In genomic region chr5:96183211-96183610, GRCm38 (mm10) we compare ENCODE assay signal across 24 mouse cellular contexts. TPM values are rescaled to one million over a fixed set of nuclear protein-coding genes. Genes with fewer than 3 reads are reported as not detected.
DNase-seq lines count a peak whose midpoint lies in the region; ATAC-seq lines count a peak whose summit lies in the region.
"Had no signal": no experiment of that assay in that cellular context is flagged by ENCODE, and none has a peak within 500 bp of the region (broad histone marks: within the 10 kb centered on the region; RNA-seq: fewer than 3 reads in every experiment).

No protein-coding gene starts in this region.

- no peak overlapping the region for H3K4me2 ChIP-seq in hindbrain, embryonic 11.5 days (replicated peaks; ENCODE audit: low read depth, low read length)
- no peak overlapping the region for H3K4me2 ChIP-seq in hindbrain, embryonic 13.5 days
- no peak overlapping the region for H3K4me2 ChIP-seq in midbrain, embryonic 11.5 days
- no peak overlapping the region for H3K4me2 ChIP-seq in midbrain, embryonic 15.5 days
- H3K4me2 ChIP-seq: embryonic facial prominence, embryonic 13.5 days; embryonic facial prominence, embryonic 15.5 days; forebrain, embryonic 12.5 days had no signal

- H3K4me1 ChIP-seq in hindbrain, embryonic 11.5 days (replicated peaks; ENCODE audit: control insufficient read depth, insufficient read depth, low read length), result no peaks in the 10 kb centered on the region
- H3K4me1 ChIP-seq in hindbrain, embryonic 13.5 days (replicated peaks), result no peaks in the 10 kb centered on the region
- no peaks in the 10 kb centered on the region for H3K4me1 ChIP-seq in midbrain, embryonic 11.5 days (ENCODE audit: control insufficient read depth, insufficient read depth, low read length)
- H3K4me1 ChIP-seq in midbrain, embryonic 15.5 days, result no peaks in the 10 kb centered on the region
- H3K4me1 ChIP-seq: embryonic facial prominence, embryonic 13.5 days; embryonic facial prominence, embryonic 15.5 days; forebrain, embryonic 10.5 days; forebrain, embryonic 12.5 days had no signal

- ATAC-seq in hindbrain, embryonic 11.5 days (ENCODE audit: low FRiP score), result 0 out of 2 replicates have a peak, but pooled peaks have one; percentile 4
- ATAC-seq in hindbrain, embryonic 13.5 days (ENCODE audit: low FRiP score), result no peak
- ATAC-seq in midbrain, embryonic 11.5 days (ENCODE audit: low FRiP score), result no peak
- no peak for ATAC-seq in midbrain, embryonic 15.5 days (replicated peaks)
- no peak for ATAC-seq in frontal cortex, adult (ENCODE audit: low TSS enrichment)
- ATAC-seq: forebrain, embryonic 14.5 days; forebrain, embryonic 16.5 days had no signal

- H3K9me3 ChIP-seq in hindbrain, embryonic 11.5 days (ENCODE audit: control insufficient read depth, low read length), result no peaks in the 10 kb centered on the region
- H3K9me3 ChIP-seq in hindbrain, embryonic 13.5 days, result no peaks in the 10 kb centered on the region
- H3K9me3 ChIP-seq in midbrain, embryonic 11.5 days (ENCODE audit: control insufficient read depth, low read length), result no peaks in the 10 kb centered on the region
- H3K9me3 ChIP-seq in midbrain, embryonic 15.5 days, result no peaks in the 10 kb centered on the region
- H3K9me3 ChIP-seq: embryonic facial prominence, embryonic 13.5 days; embryonic facial prominence, embryonic 15.5 days; forebrain, embryonic 10.5 days; forebrain, embryonic 12.5 days had no signal

- no peaks in the 10 kb centered on the region for H3K36me3 ChIP-seq in hindbrain, embryonic 11.5 days (ENCODE audit: control insufficient read depth, insufficient read depth, low read length)
- no peaks in the 10 kb centered on the region for H3K36me3 ChIP-seq in hindbrain, embryonic 13.5 days
- H3K36me3 ChIP-seq in midbrain, embryonic 11.5 days (ENCODE audit: control insufficient read depth, insufficient read depth, low read length), result no peaks in the 10 kb centered on the region
- no peaks in the 10 kb centered on the region for H3K36me3 ChIP-seq in midbrain, embryonic 15.5 days (replicated peaks)
- H3K36me3 ChIP-seq: embryonic facial prominence, embryonic 13.5 days; embryonic facial prominence, embryonic 15.5 days; forebrain, embryonic 10.5 days; forebrain, embryonic 12.5 days had no signal

- 72% methylated on average over 2 of the region's 2 CpGs for WGBS in hindbrain, embryonic 11.5 days
- WGBS in hindbrain, embryonic 13.5 days, result 60% methylated on average over 2 of the region's 2 CpGs
- WGBS in midbrain, embryonic 11.5 days, result 73% methylated on average over 2 of the region's 2 CpGs
- WGBS in midbrain, embryonic 15.5 days, result 81% methylated on average over 2 of the region's 2 CpGs

- H3K4me3 ChIP-seq in hindbrain, embryonic 11.5 days (ENCODE audit: low read depth, low read length), result no peak overlapping the region
- no peak overlapping the region for H3K4me3 ChIP-seq in hindbrain, embryonic 13.5 days
- H3K4me3 ChIP-seq in midbrain, embryonic 11.5 days (ENCODE audit: low read depth, low read length), result no peak overlapping the region
- no peak overlapping the region for H3K4me3 ChIP-seq in midbrain, embryonic 15.5 days
- H3K4me3 ChIP-seq: embryonic facial prominence, embryonic 13.5 days; embryonic facial prominence, embryonic 15.5 days; erythroblast, embryonic 14.5 days; forebrain, embryonic 10.5 days; forebrain, embryonic 12.5 days had no signal

- no peak overlapping the region for H3K27ac ChIP-seq in hindbrain, embryonic 11.5 days (ENCODE audit: low read depth, low read length)
- H3K27ac ChIP-seq in hindbrain, embryonic 13.5 days, result no peak overlapping the region
- no peak overlapping the region for H3K27ac ChIP-seq in midbrain, embryonic 11.5 days (ENCODE audit: low read depth, low read length)
- H3K27ac ChIP-seq in midbrain, embryonic 15.5 days, result no peak overlapping the region
- H3K27ac ChIP-seq: embryonic facial prominence, embryonic 13.5 days; embryonic facial prominence, embryonic 15.5 days; forebrain, embryonic 10.5 days; forebrain, embryonic 12.5 days had no signal

- H3K9ac ChIP-seq in hindbrain, embryonic 11.5 days (ENCODE audit: low read depth, low read length), result no peak overlapping the region
- no peak overlapping the region for H3K9ac ChIP-seq in hindbrain, embryonic 13.5 days
- no peak overlapping the region for H3K9ac ChIP-seq in midbrain, embryonic 11.5 days (ENCODE audit: low read length)
- no peak overlapping the region for H3K9ac ChIP-seq in midbrain, embryonic 15.5 days
- H3K9ac ChIP-seq: embryonic facial prominence, embryonic 13.5 days; embryonic facial prominence, embryonic 15.5 days; forebrain, embryonic 12.5 days had no signal

- no peaks in the 10 kb centered on the region for H3K27me3 ChIP-seq in hindbrain, embryonic 11.5 days (ENCODE audit: control insufficient read depth, insufficient read depth, low read length)
- no peaks in the 10 kb centered on the region for H3K27me3 ChIP-seq in hindbrain, embryonic 13.5 days
- H3K27me3 ChIP-seq in midbrain, embryonic 11.5 days (ENCODE audit: control insufficient read depth, insufficient read depth, low read length), result no peaks in the 10 kb centered on the region
- H3K27me3 ChIP-seq in midbrain, embryonic 15.5 days (replicated peaks), result no peaks in the 10 kb centered on the region
- H3K27me3 ChIP-seq: embryonic facial prominence, embryonic 15.5 days; forebrain, embryonic 12.5 days had no signal

- no peak for DNase-seq in hindbrain, embryonic 11.5 days (ENCODE audit: low spot score)
- peak; percentile 4 for DNase-seq in midbrain, embryonic 11.5 days (ENCODE audit: low spot score, missing footprints)
- DNase-seq in R1 (ENCODE audit: low read depth, low spot score) (peak; percentile 12), ZHBTc4 (ENCODE audit: low read depth, low spot score) (peak; percentile 14)
- DNase-seq: adrenal gland, adult 2 months; adrenal gland, postnatal 10 days; adrenal gland, postnatal 25 days; cerebellum, adult 11 months; cerebellum, adult 18-20 months; cerebellum, adult 8-10 months; cerebellum, adult 9-11 months; cerebellum, postnatal 14 days; cerebellum, postnatal 36 days; embryo, embryonic 11 days had no signal

RNA-seq across cellular contexts. Expression of gene Cnot6l, which starts 19.2 kb away (rescaled TPM):
- 9.6 and 15.1 TPM in 2 replicates for polyA plus RNA-seq in hindbrain, embryonic 11.5 days (2014; fragmentation: Nextera tagmentation; extraction: Ambion mirVana)
- polyA plus RNA-seq in hindbrain, embryonic 13.5 days (2015; fragmentation: Nextera tagmentation; extraction: Ambion mirVana), result 13.3 and 14.7 TPM in 2 replicates
- polyA plus RNA-seq in midbrain, embryonic 11.5 days (2014; fragmentation: Nextera tagmentation; extraction: Ambion mirVana), result 9.1 and 10.6 TPM in 2 replicates
- 14.6 and 16.4 TPM in 2 replicates for polyA plus RNA-seq in midbrain, embryonic 15.5 days (2015; fragmentation: Nextera tagmentation; extraction: Ambion mirVana)

RNA-seq across cellular contexts. Expression of gene Mrpl1, which starts 26.1 kb away (rescaled TPM):
- 21.3 and 25.7 TPM in 2 replicates for polyA plus RNA-seq in hindbrain, embryonic 11.5 days (2014; fragmentation: Nextera tagmentation; extraction: Ambion mirVana)
- polyA plus RNA-seq in hindbrain, embryonic 13.5 days (2015; fragmentation: Nextera tagmentation; extraction: Ambion mirVana), result 18.5 and 19.8 TPM in 2 replicates
- 22.4 and 26.3 TPM in 2 replicates for polyA plus RNA-seq in midbrain, embryonic 11.5 days (2014; fragmentation: Nextera tagmentation; extraction: Ambion mirVana)
- polyA plus RNA-seq in midbrain, embryonic 15.5 days (2015; fragmentation: Nextera tagmentation; extraction: Ambion mirVana), result 13.9 and 15.0 TPM in 2 replicates
